Mouse (Mus musculus) 3T3-L1 (cell line): ENCODE measurements at regions not wholly inside any gene's neighbourhood (a gene's known extent, or its start where the extent isn't known, plus 50 kb on each side); places are given as distances from the start of the nearest gene placed in this dataset.

ENCODE experiments used
- DNase-seq: peaks from one replicate; pipeline ENCODE4 v3.0.0-alpha.2; 2015; ENCODE audit warnings: low read depth, low spot score

DNA sequence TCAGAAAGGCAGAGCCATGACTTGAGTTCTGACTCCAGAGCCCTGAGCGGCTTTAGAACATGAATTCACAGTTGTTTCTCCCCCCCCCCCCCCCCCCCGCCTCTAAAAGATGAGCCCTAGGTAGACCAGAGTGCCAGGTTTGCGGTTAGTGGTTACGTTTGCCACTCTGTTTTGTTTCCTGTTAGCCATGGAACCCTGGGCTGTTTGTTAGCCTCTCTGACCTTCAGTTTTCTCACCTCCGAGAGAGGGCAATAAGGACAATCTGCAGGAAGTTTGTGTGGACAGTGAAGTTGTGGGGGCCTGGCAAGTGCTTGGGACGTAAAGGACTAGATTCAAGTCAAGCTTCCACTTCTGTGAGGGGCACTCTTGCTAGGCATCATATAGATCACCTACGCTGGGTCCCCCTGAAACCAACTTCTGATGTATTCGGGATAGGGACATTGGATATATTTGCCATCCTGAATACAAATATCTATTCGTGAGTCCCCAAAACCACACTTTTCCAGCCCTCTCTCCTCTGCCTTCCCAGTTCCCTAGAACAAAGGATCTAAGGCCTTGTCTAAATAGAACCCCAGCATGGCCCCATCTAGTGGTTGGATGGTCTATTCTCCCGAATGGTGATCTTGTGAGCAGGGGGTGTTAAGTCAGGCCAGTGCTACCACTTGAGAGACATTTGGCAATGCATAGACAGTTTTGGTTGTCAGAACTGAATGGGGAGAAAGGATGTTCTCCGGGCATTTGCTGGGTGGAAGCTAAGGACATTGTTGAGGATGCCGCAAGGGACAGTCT lies 145.4 kb upstream of the Tle3 start:
- no peak for DNase-seq

DNA sequence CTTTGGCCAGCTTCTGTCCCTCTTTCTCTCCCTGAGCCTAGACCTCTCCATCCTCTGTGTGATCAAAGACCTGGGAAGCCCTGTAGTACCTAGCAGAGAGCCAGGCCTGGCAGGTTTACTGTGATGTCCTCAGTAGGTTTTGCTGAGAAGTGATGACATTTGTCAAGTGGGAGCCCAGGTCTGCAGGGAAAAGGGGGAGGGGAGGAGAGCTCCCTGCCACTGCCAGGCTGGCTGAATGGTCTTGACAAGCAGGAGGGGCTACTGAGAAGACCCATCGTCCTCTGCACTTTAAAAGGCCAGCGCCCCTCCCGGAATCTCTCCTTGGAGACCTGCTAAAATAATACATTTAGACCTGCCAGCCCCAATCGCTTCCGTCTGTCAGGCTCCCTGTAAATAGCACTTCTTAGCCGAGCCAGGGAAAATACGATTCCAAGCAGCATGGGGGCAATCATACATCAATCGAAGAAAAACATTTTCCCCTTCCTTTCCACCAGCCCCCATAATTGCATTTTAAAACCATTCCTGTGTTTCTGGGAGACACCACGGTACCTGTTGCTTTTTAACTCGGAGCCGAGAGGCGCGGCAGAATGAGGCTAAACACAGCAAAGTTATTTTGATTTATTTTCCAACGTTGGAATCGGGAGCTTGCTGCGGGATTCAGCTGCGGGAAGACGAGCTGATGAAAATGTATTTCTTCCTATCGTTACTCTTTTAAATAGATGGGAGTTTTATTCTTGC lies 144.5 kb upstream of the Tle3 start:
- no peak for DNase-seq

- no peak for DNase-seq
These were observed 143.9 kb upstream of the Tle3 start for GRCm38 (mm10) chr9:61228230-61228631.

DNA sequence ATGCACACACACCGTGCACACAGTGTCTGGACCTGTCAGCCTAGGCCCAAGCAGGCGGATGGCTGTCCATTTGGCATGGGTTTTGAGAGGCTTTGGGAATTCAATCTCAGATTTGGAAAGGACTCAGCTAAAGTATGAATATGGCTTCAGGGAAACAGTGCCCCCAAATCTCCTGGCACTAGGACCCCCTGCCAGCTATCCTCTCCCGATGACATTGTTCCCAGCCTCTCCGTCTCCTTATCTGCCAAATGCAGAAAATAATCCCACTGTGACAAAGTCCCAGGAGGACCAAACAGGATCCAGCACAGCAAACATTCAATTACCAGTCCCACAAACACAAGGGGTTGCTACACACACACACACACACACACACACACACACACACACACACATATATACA lies 141.9 kb upstream of the Tle3 start:
- DNase-seq: no peak

DNA sequence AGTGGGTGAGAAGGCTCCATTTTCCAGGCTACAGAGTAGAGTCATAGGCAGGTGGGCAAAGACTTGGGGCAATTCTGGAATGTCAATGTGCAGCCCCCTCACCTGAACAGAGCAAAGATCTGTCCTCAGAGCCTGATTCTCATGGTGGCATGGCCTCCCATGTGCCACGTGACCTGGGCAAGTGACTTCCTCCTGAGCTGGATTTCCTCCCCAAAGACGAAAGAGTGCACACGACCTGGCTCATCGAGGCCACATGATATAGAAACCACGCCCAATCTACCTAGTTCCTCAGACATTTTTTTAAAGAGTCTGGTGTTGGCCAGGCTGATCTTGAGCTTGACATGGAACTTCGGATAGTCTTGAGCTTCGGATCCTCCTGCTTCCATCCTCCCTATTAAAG lies 139.5 kb upstream of the Tle3 start:
- no peak for DNase-seq

DNA sequence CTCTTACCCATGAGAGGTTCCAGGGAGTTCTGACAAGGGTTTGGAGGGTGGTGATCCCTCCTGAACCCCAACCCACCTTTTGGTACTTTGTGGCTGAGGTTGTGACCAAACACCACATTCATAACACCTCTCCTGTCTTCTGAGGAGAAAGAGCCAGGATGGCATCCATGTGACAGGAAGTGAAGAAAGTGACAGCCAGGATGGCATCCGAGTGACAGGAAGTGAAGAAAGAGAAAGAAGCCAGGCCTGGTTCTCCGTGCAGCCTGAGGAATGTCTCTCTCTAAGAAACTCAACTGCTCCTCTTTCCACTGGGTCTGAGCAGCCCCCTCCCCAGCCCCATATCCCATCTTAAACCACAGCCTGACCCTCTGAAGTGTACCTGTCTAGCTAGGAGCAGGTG lies 138.9 kb upstream of the Tle3 start:
- no peak for DNase-seq

GRCm38 (mm10) chr9:61235653-61236610 lies 136.2 kb upstream of the Tle3 start:
- no peak for DNase-seq

DNA sequence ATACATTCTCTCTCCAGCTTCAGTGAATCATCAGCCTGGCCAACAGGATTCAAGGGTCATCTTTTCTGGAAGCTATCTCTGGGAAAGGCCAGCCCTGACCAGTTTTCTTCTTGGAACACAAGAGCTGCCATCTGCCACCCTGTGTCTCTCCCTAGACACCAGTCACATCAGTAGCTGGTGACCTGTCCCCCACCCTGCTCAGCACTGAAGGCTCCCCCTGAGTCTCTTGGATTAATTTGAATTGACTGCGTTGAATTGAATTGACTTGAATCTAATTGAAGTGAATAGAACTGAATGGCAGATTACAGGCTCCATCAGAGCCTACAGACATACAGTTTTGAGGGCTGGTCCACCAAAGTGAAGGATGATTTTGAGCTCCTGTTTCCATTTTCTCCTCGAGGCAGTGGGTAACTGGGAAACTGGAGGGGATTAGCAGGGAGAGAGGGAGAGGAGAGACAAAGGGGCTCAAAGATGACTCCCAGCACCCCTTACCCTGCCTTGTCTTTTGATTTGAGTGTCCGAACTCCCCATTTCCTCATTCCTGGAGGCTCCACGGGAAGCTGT lies 133.4 kb upstream of the Tle3 start:
- no peak for DNase-seq

- no peak for DNase-seq
These were observed 132.8 kb upstream of the Tle3 start for GRCm38 (mm10) chr9:61239328-61239727.

DNA sequence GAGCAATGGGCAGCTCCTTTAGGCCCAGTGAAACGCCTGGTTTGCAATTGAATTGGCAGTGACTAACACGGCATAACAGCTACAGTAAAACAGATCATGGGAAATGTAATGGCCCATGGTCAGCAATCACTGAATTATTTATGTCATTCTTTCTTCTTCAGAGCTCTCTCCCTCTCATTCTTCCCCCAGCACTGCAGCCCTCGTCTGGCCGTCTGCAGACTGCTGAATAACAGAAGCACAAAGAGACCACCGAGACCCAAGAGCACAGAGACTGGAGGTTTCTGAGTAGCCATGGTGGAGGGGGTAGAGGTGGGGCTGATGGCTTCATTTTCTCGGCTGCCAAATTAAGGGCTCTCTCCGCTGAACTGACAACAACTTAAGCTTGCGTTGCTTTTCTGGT lies 130.7 kb upstream of the Tle3 start:
- DNase-seq: no peak

DNA sequence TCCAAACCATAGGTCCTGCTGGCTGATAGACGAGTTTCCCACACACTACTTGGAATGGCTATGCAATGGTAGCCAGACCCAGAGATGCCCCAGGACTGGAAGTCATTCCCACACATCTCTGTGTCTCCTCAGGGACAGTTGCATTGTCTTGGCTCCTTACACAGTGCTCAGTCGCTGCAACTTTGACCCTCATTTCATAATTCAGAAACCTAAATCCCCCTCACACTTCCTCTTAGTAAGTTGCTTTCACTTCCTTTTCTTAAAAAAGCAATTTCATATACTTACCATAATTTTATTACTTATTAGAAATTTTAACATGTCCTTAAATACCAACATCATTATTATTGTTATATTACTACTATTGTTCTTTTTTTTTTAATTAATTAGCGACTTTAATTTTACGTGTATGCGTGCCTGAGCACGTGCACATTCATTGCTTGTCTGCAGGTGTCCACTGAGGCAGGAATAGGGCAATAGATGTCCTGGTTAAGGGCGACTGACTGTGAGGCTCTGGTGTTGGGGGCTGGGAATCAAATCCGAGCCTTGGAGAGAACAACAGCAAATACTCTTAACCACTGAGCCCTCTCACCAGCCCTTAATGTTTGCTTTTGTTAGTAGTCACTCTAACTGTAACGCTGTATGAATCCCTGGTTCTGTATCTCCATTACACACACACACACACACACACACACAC lies 129.9 kb upstream of the Tle3 start:
- DNase-seq: no peak

GRCm38 (mm10) chr9:61243289-61243688 lies 128.9 kb upstream of the Tle3 start:
- no peak for DNase-seq

- no peak for DNase-seq
These were observed 122.3 kb upstream of the Tle3 start for GRCm38 (mm10) chr9:61249691-61250425.

DNA sequence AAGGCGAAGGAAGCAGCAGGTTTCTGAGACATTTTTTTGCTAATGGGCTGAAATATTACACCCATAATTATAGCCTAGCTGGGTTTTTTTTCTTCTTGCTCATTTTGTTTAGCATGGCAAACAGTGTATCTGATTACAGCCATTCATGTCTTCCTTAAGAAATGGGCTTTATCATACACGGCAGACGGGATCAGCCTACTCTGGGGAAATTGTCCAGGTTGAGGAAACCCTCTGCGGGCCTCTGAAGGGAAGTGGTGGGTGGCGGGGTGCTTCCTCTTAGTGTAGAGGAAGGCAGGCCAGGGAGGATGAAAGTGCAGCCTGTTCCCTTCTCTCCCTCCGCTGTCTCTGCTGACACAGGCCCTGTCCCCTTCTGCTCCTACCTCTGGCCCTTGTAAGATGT lies 120.6 kb upstream of the Tle3 start:
- no peak for DNase-seq

DNA sequence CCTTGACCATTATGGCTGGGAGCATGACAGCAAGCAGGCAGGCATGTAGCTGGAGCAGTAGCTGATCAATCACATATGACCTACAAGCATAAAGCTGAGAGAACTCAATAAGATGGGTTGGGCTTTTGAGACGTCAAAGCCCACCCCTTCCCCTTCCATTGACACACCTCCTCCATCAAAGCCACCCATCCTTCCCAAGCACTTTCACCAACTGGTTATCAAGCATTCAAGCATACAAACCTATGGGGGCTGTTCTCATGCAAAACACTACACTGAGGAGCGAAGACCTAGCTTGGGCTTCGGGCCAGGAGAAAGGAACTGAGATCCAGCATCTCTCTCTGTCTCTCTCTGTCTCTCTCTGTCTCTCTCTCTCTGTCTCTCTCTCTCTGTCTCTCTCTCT lies 118.4 kb upstream of the Tle3 start:
- DNase-seq: no peak

DNA sequence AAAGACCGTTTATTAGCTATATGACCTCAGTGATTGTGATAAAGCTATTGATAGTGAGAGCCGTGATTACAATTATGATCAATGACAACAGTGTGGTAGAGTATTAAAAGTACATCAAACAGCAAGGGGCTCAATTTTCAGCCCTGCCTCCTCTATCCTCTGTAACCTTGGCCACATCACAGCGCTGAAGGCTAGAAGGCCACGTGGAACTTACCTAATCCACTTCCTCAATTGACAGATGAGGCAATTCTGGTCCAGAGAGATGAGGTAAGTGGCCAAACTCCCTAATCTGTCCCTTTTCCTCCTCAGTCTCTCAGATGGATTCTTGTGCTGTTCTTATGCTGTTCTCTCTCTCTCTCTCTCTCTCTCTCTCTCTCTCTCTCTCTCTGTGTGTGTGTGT lies 114.7 kb upstream of the Tle3 start:
- DNase-seq: no peak

GRCm38 (mm10) chr9:61258100-61258499 lies 114.1 kb upstream of the Tle3 start:
- no peak for DNase-seq

DNA sequence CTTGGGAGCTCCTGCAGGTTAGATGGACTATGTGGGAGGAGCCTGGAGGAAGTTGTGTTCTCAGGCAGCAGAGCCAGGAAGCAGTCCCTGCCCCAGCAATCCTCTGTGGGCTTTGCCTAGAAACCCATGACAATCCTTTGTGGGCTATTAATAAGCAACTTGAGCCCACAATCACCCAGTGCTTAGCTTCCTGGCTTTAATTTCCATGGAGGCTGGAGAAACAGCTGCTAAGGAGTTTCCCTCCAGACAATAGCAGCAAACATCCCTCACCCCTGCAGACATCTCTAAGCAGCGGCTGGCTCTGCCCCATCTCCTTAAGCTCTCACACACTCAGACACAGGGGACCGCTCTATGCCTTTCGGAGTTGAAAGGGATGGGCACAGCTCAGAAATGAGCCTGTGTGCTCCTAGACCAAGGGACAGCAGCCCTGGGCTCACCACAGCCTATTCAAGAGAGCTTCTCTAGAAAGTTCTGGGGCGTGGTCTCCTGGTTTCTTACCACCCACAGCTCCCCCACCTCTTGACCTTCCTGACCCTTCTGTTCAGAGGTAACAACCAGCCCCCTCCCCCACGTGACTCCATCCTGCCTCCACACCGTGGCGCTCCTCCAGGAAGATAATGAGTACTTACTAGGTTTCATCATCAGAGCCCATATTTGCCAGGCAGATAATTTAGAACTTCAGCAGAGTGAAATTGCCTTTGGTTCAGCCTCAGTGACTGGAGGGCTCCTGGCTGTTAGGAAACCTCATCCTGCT lies 112.6 kb upstream of the Tle3 start:
- DNase-seq: no peak

DNA sequence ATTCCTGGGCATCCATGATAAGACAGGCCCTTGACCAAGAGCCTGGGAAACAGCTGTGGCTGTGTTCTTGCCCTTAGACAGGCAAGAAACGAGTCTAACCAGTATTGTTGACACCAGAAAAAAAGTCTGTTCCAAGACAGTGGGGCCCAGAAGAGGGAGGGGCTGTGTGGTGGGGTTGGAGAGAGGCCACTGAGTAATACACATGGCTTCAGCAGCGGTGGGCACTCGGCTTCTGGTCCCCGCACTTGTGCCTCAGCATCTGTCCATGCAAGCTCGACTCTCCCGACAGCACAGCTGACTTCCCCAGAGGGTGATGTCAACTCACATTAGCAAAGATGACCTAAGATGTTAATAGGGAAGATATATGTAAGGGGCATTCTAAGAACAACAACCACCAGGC lies 110.9 kb upstream of the Tle3 start:
- DNase-seq: no peak
